Mouse (Mus musculus): ENCODE results near the gene Uncx.

The Uncx gene

DNA sequence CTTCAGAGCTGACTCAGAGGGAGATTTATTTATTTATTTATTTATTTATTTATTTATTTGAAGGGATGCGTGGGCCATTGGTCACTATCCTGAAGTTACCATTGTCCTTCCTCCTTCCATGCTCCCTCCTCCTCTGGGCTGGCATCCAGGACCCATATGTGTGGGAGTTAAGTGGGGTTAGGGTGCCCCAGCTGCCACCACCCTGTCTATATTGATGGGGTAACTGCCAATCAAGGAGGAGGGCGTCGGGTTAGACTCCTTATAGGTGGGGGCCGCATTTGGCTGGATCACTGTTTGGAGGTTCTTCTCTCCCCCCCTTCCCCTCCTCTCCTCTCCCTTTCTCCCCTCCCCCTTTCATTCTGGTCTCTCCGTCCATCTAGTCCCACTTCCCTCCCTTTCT is 738 bp upstream of the Uncx start:
- DNase-seq (ENCODE audit: low read depth, low spot score), result no peak

GRCm38 (mm10) chr5:139543650-139544270 is 466 bp downstream of the Uncx start:
- peak; percentile 23 for DNase-seq (ENCODE audit: low read depth, low spot score)

DNA sequence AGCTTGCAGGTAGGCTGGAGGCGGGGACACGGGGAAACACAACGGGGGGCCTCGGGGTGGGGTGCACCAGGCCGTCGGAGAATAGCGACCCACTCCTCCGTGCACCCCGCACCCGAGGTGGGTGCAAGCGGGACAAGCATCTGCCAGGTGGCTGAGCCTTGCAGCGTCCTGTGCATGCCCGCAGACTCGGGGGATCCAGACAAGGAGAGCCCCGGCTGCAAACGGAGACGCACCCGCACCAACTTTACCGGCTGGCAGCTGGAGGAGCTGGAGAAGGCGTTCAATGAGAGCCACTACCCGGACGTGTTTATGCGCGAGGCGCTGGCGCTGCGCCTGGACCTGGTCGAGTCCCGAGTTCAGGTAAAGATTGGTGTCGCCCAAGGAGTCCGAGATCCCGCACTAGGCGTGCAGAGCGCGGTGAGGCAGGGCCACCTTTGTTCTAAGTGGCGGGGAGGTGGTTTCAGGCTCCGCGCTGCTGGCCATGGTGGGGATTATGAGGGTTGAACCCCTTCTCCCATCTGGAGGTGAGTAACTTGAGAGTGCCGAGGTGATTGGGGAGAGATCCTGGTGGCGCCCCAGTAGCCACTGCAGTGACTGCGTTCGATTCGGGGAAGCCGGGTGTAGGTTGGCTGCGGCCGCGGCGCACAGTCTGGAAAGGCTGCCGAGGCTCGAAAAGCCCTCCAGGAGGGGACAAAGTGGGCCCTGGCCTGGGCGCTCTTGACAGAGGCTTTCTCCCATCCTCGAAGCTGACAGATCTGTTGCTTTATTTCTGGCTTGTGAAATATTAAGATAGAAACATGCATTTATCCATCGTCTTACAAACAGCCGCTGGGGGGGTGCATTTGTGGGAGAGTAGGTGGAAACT is 1.2 kb downstream of the Uncx start:
- no peak for DNase-seq (ENCODE audit: low read depth, low spot score)

GRCm38 (mm10) chr5:139545221-139545620 is 1.9 kb downstream of the Uncx start:
- no peak for DNase-seq (ENCODE audit: low read depth, low spot score)

- no peak for DNase-seq (ENCODE audit: low read depth, low spot score)
Measured at GRCm38 (mm10) chr5:139545673-139546335, 2.5 kb downstream of the Uncx start.

DNA sequence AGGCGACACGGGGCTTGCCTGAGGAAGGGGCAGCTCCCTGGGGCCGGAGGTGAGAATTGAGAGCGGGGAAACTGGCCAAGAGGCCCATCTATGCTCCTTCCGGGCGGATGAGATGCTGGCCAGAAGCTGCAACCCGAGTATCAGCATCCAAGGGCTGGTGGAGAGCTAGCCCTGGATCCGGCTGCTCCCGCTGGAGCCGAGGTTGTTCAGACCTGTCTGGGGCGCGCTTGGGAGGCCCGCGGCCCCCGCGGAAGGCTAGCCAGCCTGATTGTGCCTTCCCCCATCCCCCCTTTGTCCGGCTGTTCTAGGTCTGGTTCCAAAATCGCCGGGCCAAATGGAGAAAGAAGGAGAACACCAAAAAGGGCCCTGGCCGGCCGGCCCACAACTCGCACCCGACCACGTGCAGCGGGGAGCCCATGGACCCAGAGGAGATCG is 3.1 kb downstream of the Uncx start:
- DNase-seq (ENCODE audit: low read depth, low spot score), result no peak

- no peak for DNase-seq (ENCODE audit: low read depth, low spot score)
Measured at GRCm38 (mm10) chr5:139546771-139547420, 3.6 kb downstream of the Uncx start.

- no peak for DNase-seq (ENCODE audit: low read depth, low spot score)
Measured at GRCm38 (mm10) chr5:139547421-139547931, 4.2 kb downstream of the Uncx start.

DNA sequence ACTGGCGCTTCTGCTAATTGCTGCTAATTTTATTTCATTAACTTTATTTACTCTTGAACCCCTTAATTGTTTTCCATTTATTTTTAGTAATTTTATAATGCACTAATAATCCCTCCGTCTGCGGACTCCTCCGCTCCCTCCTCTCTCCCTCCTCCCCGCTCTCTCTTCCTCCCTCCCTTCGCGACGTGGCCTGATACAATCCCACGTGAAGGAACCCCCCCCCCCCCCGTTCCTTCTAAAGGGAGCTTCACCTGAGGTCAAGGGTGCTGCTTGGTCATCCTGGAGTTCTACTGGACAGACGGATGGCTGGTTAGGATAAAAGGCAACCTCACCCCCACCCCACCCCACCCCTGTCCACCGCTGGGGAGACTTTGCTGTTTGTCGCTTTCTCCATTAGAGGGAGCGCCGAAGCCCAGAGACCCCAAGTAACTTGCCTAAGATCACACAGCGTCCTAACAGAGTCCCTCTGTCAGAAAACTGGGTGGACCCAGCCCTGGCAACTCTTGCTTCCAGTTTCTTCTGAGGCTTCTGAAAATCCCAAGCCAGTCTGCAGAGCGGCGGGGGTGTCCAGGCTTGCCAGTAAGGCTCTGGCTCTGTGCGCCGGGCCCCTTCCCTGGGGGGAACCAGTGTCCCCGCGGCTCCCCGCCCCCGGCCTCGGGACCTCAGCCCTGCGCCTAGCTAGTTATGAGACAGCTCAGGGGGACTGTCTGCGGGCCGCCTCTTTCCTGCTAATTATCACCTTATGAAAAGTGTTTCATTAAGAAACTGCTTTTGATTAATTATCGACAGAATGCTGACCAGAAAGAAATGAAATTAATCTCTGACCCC is 10.4 kb downstream of the Uncx start:
- DNase-seq (ENCODE audit: low read depth, low spot score), result no peak

- DNase-seq (ENCODE audit: low read depth, low spot score), result no peak
Measured at GRCm38 (mm10) chr5:139554478-139555335, 11.4 kb downstream of the Uncx start.

- DNase-seq (ENCODE audit: low read depth, low spot score), result no peak
Measured at GRCm38 (mm10) chr5:139555476-139556115, 12.3 kb downstream of the Uncx start.

- DNase-seq (ENCODE audit: low read depth, low spot score), result no peak
Measured at GRCm38 (mm10) chr5:139556116-139556678, 12.9 kb downstream of the Uncx start.

DNA sequence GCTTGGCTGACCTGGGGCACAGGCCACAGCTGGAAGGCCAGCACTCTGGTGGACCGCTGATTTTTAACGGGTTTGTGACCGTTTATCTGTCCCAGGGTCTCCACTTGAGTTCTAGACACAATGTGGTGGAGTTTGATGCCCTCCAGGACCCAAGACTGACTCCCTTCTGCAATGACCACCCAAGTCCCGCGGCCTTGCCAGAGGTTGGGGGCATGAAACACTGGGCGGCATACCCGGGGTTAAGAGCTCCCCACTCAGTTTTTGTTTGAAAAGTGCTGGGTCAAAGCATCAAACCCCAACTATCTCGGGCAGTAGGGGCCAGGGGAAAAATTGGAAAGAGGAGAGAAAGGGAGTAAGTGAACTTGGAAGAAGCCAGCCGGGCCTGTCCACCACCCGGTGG is 13.8 kb downstream of the Uncx start:
- no peak for DNase-seq (ENCODE audit: low read depth, low spot score)

- no peak for DNase-seq (ENCODE audit: low read depth, low spot score)
Measured at GRCm38 (mm10) chr5:139557531-139558467, 14.5 kb downstream of the Uncx start.

DNA sequence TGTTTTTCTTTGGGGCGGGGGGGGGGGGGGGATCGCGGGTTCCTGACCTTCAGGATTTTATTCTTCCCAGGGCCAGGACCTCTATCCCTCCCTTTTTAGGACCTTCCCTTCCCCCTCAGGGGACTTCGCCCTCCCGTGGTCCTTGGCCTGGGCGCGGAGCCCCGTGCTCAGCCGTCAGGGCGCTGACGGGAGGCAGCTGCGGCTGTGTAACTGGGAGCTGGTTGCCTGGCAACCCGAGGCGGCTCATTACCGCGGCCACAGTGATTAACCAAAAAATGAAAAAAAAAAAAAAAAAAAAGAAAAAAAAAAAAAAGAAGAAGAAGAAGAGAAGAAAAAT is 15.1 kb downstream of the Uncx start:
- DNase-seq (ENCODE audit: low read depth, low spot score), result no peak

DNA sequence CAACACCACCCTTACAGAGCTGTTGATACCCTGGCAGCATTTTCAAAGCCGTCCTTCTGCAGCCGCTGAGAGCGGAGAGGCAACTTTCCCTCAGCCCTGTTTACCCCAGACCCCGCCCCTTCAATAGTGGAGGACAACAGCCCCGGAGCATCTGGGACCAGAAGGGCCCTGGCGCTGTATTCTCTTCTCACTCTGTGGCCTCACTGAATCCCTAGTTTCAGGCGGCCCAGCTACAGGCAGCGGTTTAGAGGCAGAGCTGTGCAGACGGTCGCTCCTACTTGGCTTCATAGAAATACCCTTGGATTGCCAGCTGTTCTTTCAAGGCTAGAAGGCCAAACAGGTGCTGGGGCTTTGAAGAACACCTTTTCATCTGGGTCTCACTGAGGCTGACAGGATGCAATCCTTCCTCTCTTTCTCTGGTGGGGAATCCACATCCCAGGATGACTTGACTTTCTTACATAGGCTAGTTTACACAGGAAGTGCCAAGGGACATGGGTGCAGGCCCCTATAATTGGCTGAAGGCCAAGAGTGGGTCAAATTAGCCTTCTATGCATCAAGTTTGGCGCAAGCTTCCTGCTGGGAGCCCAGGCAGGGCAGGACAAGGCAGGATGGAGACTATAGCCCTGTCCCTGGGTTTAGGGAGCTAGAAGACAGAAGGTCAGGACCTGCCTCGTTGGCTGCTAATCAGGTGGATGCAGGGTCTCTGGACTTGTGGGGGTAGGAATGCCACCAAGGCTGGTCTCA is 15.8 kb downstream of the Uncx start:
- no peak for DNase-seq (ENCODE audit: low read depth, low spot score)

GRCm38 (mm10) chr5:139559782-139560181 is 16.5 kb downstream of the Uncx start:
- DNase-seq (ENCODE audit: low read depth, low spot score), result no peak

Measured in CD4-positive, CD25-positive, alpha-beta regulatory T cell, adult 2 months (primary cell).